Comparison of ENCODE assay signal across 16 mouse cellular contexts in the genomic region with DNA sequence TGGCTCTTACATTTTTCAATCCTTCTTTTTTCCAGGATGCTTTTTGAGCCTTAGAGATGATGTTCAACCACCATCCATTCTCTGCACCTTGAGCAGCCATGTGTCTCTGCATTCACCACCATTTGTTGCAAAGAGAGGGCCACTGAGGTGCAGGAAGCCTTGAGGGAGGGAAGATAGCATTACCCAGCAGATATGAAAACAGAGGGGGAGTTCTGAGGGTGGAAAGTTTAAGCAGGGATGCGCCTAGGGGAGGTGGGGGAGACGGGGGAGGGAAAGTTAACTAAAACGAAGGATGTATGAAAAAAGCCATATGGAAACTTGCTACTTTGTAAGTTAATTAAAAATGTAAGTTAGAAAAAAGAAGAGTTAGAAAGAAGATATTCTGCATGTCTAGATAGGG.
"Had no signal": no experiment of that assay in that cellular context is flagged by ENCODE, and none has a peak within 500 bp of the region (broad histone marks: within the 10 kb centered on the region; RNA-seq: fewer than 3 reads in every experiment).

No protein-coding gene starts in this region.

- H3K4me2 ChIP-seq: neural tube, embryonic 13.5 days; neural tube, embryonic 15.5 days; stomach, embryonic 15.5 days had no signal

- H3K4me1 ChIP-seq: neural tube, embryonic 13.5 days; neural tube, embryonic 15.5 days; stomach, embryonic 15.5 days had no signal

- H3K27me3 ChIP-seq: neural tube, embryonic 13.5 days; neural tube, embryonic 15.5 days; stomach, embryonic 15.5 days had no signal

- H3K4me3 ChIP-seq: neural tube, embryonic 13.5 days; neural tube, embryonic 15.5 days; stomach, embryonic 15.5 days had no signal

- H3K27ac ChIP-seq: neural tube, embryonic 13.5 days; neural tube, embryonic 15.5 days; stomach, embryonic 15.5 days; stomach, postnatal 0 days had no signal

- H3K36me3 ChIP-seq: neural tube, embryonic 13.5 days; neural tube, embryonic 15.5 days; stomach, embryonic 15.5 days had no signal

- DNase-seq: retina, postnatal 1 day; right cerebral cortex, adult 18-20 months; right cerebral cortex, postnatal 14 days; right cerebral cortex, postnatal 25 days; right cerebral cortex, postnatal 4 days; spleen, adult 18-20 months; thymus, adult 18-20 months; thymus, adult 2 months; thymus, postnatal 14 days; thymus, postnatal 25 days; thymus, postnatal 36 days; thymus, postnatal 4 days had no signal

- H3K9me3 ChIP-seq: neural tube, embryonic 13.5 days; neural tube, embryonic 15.5 days; stomach, embryonic 15.5 days had no signal

- H3K9ac ChIP-seq: neural tube, embryonic 13.5 days; neural tube, embryonic 15.5 days; stomach, embryonic 15.5 days had no signal
